Mouse (Mus musculus) neural tube, embryonic 15.5 days (tissue): ENCODE measurements around the gene C2cd2l. TPM values are rescaled to one million over a fixed set of nuclear protein-coding genes. Genes with fewer than 3 reads are reported as not detected.
A peak's percentile ranks its signal among the peaks of the same experiment; 100 is the strongest.
"Not testable (repeated sequence)": the region's sequence is repeated elsewhere in the genome, so short reads cannot be mapped to it uniquely, and the experiment has no call there.

ENCODE experiments used
- ATAC-seq: fragments of 200-750 bp; cut with Nextera tagmentation; 2 replicates; pipeline ENCODE4 v1.8.0; 2017; ENCODE audit warnings: mild to moderate bottlenecking, moderate TSS enrichment, moderate library complexity; ENCODE audit not compliant: low FRiP score
- H3K27ac ChIP-seq: fragments of 300-500 bp; sonication (generic); replicated peaks from 2 replicates; pipeline ENCODE4 v1.5.1; 2015; ENCODE audit warnings: mild to moderate bottlenecking, inconsistent platforms
- H3K27me3 ChIP-seq: fragments of 300-500 bp; sonication (generic); replicated peaks from 2 replicates; pipeline ENCODE4 v1.6.1; 2015; ENCODE audit warnings: inconsistent platforms
- H3K36me3 ChIP-seq: fragments of 300-500 bp; sonication (generic); 2 replicates; pipeline ENCODE4 v1.6.1; 2015; ENCODE audit warnings: inconsistent platforms
- H3K4me1 ChIP-seq: fragments of 300-500 bp; sonication (generic); 2 replicates; pipeline ENCODE4 v1.6.1; 2015; ENCODE audit warnings: inconsistent platforms
- H3K4me2 ChIP-seq: fragments of 300-500 bp; sonication (generic); 2 replicates; pipeline ENCODE4 v1.6.1; 2015; ENCODE audit warnings: inconsistent platforms, mild to moderate bottlenecking, moderate library complexity
- H3K4me3 ChIP-seq: fragments of 300-500 bp; sonication (generic); replicated peaks from 2 replicates; pipeline ENCODE4 v1.5.1; 2015; ENCODE audit warnings: mild to moderate bottlenecking, inconsistent platforms
- H3K9ac ChIP-seq: fragments of 300-500 bp; sonication (generic); replicated peaks from 2 replicates; pipeline ENCODE4 v1.6.1; 2015; ENCODE audit warnings: mild to moderate bottlenecking, inconsistent platforms
- H3K9me3 ChIP-seq: fragments of 300-500 bp; sonication (generic); replicated peaks from 2 replicates; pipeline ENCODE4 v1.6.1; 2016; ENCODE audit warnings: inconsistent platforms
- WGBS: fragments of 180-500 bp; shearing (Covaris S2); methylation state at CpG from one replicate; pipeline ENCODE4 v1.1.7; 2015; ENCODE audit warnings: mixed read lengths; 5-methylcytosine and 5-hydroxymethylcytosine counted together
- polyA plus RNA-seq: library from polyadenylated mRNA; unstranded; fragments of >200 nt; fragmentation: Nextera tagmentation; extraction: Ambion mirVana; gene quantifications from 2 replicates; pipeline ENCODE4 v1.2.1, GENCODE M21; 2015

The C2cd2l gene
- polyA plus RNA-seq, 1 experiment from 2014 or later = 24.3 TPM

DNA sequence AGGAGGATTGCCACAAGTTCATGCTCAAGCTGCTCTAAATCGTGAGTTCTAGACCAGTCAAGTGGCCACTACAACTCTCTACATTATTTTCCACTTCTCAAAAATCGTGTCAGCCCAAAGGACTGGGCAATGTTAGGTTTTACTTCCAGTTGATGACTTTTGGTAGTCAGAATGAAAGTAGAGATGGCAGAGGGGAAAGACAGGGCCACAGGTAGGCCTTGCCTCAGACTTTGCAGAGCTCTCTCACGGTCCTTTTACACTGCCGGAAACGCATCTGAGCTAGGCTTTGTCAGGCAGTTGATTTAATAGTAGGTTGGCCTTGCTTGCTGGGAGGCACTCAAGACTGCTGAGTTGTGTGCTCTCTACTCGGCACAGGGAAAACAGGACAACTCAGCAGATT lies 4.1 kb upstream of the C2cd2l start:
- no peak overlapping the region for H3K9ac ChIP-seq
- 65% methylated on average over 6 of the region's 6 CpGs for WGBS
- H3K27ac ChIP-seq = no peak overlapping the region

DNA sequence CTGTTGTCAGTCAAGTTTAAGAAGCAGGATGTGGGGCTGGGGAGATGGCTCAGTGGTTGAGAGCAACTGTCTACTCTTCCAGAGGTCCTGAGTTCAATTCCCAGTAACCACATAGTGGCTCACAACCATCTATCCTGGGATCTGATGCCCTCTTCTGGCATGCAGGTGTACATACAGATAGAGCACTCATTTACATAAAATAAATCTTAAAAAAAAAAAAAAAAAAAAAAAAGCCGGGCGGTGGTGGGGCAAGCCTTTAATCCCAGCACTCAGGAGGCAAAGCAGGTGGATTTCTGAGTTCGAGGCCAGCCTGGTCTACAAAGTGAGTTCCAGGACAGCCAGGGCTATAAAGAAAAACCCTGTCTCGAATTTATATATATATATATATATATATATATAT lies 3.6 kb upstream of the C2cd2l start:
- H3K9ac ChIP-seq, ATAC-seq: not testable (repeated sequence)
- WGBS = 78% methylated on average over 2 of the region's 4 CpGs

More for the DNA sequence above, 4.1 kb upstream of the C2cd2l start:
- peaks cover 5% of the 10 kb centered on the region; the same call in 1 of the 2 replicates for H3K36me3 ChIP-seq
- no peak for ATAC-seq
- no peak overlapping the region for H3K4me3 ChIP-seq
- H3K27me3 ChIP-seq = no peaks in the 10 kb centered on the region
- peaks cover 31% of the 10 kb centered on the region for H3K4me1 ChIP-seq
- H3K9me3 ChIP-seq = no peaks in the 10 kb centered on the region
- no peak overlapping the region for H3K4me2 ChIP-seq

DNA sequence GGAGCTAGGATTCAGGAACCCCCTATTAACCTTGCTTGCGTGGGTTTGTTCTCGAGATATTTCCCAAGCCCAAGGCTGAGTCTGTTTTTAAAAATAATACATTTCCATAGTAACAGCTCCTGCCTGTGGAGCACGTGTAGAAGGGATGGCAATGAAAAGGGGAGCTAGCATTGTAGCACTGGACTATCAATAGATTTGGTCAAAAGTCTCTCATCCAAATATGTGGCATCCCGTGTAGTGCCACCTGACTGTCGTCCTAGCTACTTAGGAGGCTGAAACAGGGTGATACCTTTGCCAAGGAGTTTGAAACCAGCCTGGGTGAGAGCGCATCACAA lies 681 bp upstream of the C2cd2l start:
- peak overlapping the region; percentile 66 for H3K4me3 ChIP-seq
- H3K36me3 ChIP-seq = peaks cover 7% of the 10 kb centered on the region
- no peaks in the 10 kb centered on the region for H3K9me3 ChIP-seq
- ATAC-seq = peak; percentile 3; the same call in 1 of the 2 replicates
- H3K4me1 ChIP-seq = peaks cover 40% of the 10 kb centered on the region
- H3K4me2 ChIP-seq = peak overlapping the region; percentile 90
- H3K27ac ChIP-seq = peak overlapping the region; percentile 80
- H3K9ac ChIP-seq = peak overlapping the region; percentile 45
- H3K27me3 ChIP-seq = no peaks in the 10 kb centered on the region
- WGBS = 23% methylated on average over 6 of the region's 6 CpGs

More for the DNA sequence above, 3.6 kb upstream of the C2cd2l start:
- H3K27me3 ChIP-seq, H3K4me3 ChIP-seq, H3K36me3 ChIP-seq, H3K27ac ChIP-seq, H3K9me3 ChIP-seq, H3K4me2 ChIP-seq: not testable (repeated sequence)
- peaks cover 36% of the 10 kb centered on the region for H3K4me1 ChIP-seq

DNA sequence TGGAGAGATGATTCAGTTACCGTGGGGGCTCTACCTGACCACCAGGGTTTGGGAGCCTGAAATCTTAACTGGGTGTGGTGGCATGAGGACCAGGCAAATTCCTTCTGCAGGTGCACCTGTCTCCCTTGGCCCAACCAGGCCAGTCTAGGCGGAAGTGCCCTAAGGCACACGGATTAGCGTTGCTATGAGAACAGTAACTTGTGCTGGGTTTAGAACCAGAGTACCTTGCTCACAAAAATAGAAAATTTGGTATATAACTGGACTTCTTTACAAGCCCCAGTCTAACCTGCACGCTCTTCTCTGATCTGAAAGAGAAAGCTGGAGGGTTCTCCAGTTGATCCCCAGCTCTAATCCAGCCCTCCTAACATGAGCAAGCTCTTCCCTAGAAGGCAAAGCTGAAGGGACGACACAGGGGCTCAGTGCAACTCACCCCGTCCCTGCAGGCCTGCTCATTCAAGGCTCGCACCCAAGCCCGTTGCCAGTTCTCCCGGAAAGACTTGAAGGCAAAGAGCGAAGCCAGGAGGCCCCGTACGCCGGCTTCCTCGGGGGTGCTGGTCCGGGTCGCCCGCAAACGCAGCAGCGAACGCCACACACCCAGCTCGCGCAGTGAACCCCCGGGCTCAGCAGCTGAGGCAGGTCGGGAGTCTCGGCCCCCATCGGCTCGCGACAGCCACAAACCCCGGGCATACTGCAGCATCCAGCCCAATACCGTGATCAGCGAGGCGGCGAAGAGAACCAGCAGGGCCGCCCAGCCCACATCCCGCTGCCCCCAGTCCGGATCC lies 789 bp downstream of the C2cd2l start:
- H3K9ac ChIP-seq = peak overlapping the region; percentile 78
- ATAC-seq = peak; percentile 22
- peak overlapping the region; percentile 90 for H3K4me2 ChIP-seq
- peaks cover 35% of the 10 kb centered on the region for H3K4me1 ChIP-seq
- WGBS = 2% methylated on average over 37 of the region's 37 CpGs
- H3K36me3 ChIP-seq = peaks cover 21% of the 10 kb centered on the region
- H3K27me3 ChIP-seq = no peaks in the 10 kb centered on the region
- peak overlapping the region; percentile 66 for H3K4me3 ChIP-seq
- no peaks in the 10 kb centered on the region for H3K9me3 ChIP-seq
- H3K27ac ChIP-seq = peak overlapping the region; percentile 75

DNA sequence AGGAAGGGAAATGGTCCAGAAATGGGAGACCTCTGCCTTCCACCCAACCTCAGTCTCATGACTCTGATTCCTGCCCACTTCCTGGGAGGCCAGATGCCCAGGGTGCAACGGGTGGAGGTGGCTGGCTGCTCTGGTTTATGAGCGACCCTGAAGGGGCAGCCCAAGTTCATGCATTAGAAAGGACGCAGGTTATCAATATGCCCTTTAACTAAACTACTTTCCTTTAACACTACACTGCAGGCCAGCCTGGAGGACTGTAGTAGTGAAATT lies 1.3 kb downstream of the C2cd2l start:
- Histone ChIP-seq H3K27me3 (no peaks in the 10 kb centered on the region), H3K27ac (no peak overlapping the region), H3K4me3 (peak overlapping the region; percentile 66), H3K36me3 (peaks cover 27% of the 10 kb centered on the region), H3K9me3 (no peaks in the 10 kb centered on the region), H3K4me1 (peaks cover 35% of the 10 kb centered on the region), H3K9ac (peak overlapping the region; percentile 78), H3K4me2 (peak overlapping the region; percentile 90)
- ATAC-seq = no peak
- WGBS = 34% methylated on average over 3 of the region's 3 CpGs

DNA sequence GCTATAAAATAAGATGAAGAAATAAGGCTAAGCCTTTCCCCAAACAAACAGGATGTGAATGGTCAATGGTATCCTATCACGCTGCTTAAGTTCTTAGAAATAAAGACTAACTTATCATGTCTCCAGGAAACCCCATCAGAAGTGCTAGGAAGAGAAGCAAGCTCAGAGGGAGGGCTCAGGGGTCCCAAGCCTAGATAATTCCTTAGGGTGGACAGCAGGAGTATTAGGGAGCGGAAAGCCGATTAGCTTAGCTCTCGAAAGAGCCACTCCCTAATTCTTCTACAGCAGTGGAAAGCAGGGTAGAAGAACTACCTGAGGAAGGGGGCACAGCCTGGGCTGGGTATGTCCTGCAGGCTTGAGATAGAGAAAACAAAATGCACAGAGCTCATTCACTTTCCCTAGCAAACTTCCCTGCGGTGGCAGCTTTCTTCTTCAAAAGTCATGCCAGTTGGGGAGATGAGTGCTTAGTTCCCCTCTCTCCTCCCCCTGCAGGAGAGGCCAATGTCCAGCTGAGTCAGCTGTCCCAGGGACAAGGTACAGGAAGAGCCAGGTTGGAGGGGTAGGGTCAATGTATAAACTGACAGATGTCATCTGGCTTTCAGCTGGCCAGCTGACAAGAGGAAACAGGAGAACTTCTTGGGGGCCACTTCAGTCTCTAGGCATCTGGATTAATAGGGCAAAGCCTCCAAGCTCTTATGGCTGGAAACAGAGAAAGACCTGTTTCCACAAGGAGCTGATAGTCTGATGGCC lies 1.8 kb downstream of the C2cd2l start:
- Histone ChIP-seq H3K4me2 (peak overlapping the region; percentile 90), H3K27ac (no peak overlapping the region), H3K4me3 (peak overlapping the region; percentile 66), H3K9me3 (no peaks in the 10 kb centered on the region), H3K4me1 (peaks cover 35% of the 10 kb centered on the region), H3K27me3 (no peaks in the 10 kb centered on the region), H3K9ac (peak overlapping the region; percentile 78), H3K36me3 (peaks cover 32% of the 10 kb centered on the region)
- no peak for ATAC-seq
- 73% methylated on average over 5 of the region's 5 CpGs for WGBS

DNA sequence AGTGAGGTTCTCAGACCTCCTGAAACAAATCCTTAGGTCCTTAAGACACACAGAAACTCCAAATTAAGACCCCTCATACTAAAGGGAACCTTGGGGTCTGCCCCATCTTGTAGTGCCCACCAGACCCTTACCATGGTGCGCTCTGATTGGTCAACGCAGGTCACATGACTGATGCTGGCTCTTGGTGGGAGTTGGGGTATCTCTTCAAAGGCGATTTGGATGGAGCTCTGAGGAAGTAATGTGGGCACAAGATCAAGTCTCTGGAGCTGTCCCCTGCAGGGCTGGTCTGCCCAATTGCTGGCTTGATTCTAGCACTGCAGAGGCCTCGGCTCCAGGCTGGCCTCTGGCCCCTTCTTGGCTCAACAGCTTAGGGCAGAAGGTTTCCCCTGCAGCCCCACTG lies 2.6 kb downstream of the C2cd2l start:
- no peak overlapping the region for H3K4me3 ChIP-seq
- peaks cover 35% of the 10 kb centered on the region for H3K4me1 ChIP-seq
- WGBS = 75% methylated on average over 4 of the region's 4 CpGs
- H3K9ac ChIP-seq = 0 out of 2 replicates have a peak overlapping the region, but pooled peaks have one; percentile 78
- H3K36me3 ChIP-seq = peaks cover 38% of the 10 kb centered on the region
- H3K4me2 ChIP-seq = peak overlapping the region; percentile 90
- H3K27me3 ChIP-seq = no peaks in the 10 kb centered on the region
- ATAC-seq = no peak
- no peak overlapping the region for H3K27ac ChIP-seq
- no peaks in the 10 kb centered on the region for H3K9me3 ChIP-seq

DNA sequence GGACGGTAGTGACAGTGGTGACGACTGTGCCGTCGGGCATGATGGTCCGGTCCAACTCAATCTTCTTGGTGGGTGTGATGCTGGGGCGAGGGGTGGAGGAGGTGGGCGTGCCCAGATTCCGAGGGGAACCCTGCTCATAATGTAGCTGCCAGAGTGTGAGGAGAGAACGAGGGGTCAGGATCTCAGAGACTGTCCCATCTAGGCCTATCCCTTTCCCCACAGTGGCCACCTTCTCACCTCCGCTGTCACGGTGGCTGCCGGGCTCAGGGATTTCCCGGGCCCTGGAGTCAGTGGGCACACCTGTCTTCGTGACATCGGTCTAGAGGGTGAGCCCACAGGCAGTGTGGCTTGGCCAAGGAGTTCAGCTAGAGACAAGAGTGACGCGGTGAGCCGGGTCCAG lies 5.2 kb downstream of the C2cd2l start:
- ATAC-seq = no peak
- no peaks in the 10 kb centered on the region for H3K27me3 ChIP-seq
- H3K4me3 ChIP-seq = no peak overlapping the region
- 94% methylated on average over 18 of the region's 18 CpGs for WGBS
- peaks cover 48% of the 10 kb centered on the region for H3K36me3 ChIP-seq
- H3K9ac ChIP-seq = no peak overlapping the region
- no peaks in the 10 kb centered on the region for H3K9me3 ChIP-seq
- H3K4me1 ChIP-seq = peaks cover 28% of the 10 kb centered on the region
- H3K4me2 ChIP-seq = no peak overlapping the region
- no peak overlapping the region for H3K27ac ChIP-seq

DNA sequence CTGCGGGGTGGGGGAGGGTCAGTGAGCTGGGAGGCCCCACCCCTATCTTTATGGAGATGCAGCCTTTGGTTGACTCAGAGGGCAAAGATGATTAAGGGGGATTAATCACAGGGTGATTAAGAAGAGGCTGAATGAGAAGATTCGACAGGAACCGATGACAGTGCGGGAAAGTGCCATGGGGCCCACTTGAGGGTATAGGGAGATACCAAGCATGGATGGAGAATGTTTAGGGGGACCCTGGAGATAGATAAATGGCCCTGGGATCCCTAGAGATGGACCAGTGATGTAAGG lies 5.9 kb downstream of the C2cd2l start:
- 80% methylated on average over 4 of the region's 4 CpGs for WGBS
- peaks cover 24% of the 10 kb centered on the region for H3K4me1 ChIP-seq
- H3K9ac ChIP-seq = no peak overlapping the region
- H3K27me3 ChIP-seq = no peaks in the 10 kb centered on the region
- H3K36me3 ChIP-seq = peaks cover 48% of the 10 kb centered on the region
- H3K9me3 ChIP-seq = no peaks in the 10 kb centered on the region
- no peak overlapping the region for H3K27ac ChIP-seq
- no peak overlapping the region for H3K4me2 ChIP-seq
- H3K4me3 ChIP-seq = no peak overlapping the region
- ATAC-seq = no peak

DNA sequence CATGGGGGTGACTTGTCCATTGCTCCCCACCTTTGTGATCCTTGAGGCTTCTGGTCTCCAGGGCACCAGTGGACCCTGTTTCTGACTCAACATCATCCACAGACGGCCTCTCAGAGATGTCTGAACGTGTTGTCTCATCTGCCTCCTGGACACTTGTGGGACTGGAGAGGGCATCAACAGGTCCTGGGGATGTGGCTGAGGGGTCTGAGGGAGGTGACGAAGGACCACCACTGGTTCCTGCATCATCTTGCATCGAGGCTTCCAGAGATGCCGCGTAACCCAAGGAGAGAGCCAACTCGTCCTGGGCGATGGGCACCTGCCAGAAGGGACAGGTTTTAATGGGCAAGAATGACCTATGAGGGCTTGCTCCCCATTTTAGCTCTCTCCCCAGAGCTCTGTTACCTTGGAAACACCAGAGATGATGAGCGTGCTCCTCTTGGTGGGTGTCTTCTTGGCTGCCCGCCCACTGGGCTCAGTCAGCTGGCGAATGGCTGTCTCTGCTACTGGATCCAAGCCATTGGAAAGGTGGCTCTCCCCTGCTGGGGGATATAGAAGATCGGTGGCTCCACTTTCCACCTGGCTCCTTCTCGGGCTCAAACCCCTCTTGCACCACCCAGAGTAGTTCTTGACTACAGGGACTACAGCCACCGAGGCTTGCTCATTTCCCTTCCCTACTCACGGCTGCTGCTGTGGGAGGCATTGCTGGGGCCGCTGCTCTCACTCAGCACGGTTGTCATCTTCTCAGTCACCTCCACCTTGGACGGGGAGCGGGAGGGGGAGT lies 6.4 kb downstream of the C2cd2l start:
- H3K27me3 ChIP-seq = no peaks in the 10 kb centered on the region
- no peak overlapping the region for H3K4me2 ChIP-seq
- no peak overlapping the region for H3K27ac ChIP-seq
- WGBS = 77% methylated on average over 19 of the region's 19 CpGs
- no peak overlapping the region for H3K9ac ChIP-seq
- ATAC-seq = no peak
- H3K4me3 ChIP-seq = no peak overlapping the region
- peaks cover 48% of the 10 kb centered on the region for H3K36me3 ChIP-seq
- H3K9me3 ChIP-seq = no peaks in the 10 kb centered on the region
- H3K4me1 ChIP-seq = peaks cover 18% of the 10 kb centered on the region

DNA sequence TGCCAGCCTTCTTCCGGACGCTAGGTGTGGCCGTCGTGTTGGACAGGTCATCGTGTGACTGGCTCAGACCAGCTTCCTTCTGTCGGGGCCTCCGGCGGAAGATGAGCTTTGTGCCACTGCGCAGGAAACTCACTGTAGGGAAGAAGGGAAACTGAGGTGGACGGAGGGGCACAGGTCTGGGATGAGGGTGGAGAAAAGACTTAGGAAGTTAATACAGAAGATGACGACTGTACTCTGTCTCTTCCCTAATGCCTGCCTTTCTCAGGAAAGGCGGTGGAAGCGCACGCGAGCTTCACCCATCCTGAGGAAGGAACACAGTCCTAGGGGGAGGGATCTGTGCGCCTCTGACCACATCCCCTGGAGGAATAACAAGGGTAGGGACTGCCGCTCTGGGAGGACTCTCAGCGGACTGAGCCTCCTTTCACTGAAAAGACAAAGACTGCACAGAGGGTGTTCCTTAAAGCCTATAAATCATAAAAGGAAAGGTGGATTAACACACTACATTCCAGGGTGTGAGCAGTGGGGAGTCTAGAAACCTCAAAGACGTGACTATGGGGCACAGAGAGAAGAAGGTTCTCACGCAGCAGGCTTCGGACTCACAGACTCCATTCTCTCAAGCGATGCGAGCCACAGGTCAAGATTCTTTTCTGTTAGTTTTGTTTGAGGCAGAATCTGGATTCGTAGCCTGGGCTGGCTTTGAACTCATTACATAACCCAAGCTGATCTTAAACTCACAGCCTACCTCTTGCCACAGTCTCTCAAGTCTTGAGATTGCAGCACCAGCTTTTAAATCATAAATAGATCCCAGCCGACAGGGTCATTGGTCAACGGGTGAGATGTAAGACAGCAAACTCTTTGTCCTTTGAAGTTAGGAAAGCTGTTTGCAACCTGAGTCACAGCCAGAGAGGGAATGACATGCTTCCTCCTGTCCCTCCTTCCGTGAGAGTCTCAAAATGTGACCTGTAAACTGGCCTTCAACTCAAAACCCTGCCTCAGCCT lies 8.7 kb downstream of the C2cd2l start:
- H3K4me3 ChIP-seq = no peak overlapping the region
- H3K27ac ChIP-seq = peak overlapping the region; percentile 51; the same call in 1 of the 2 replicates

More for the DNA sequence above, 8.7 kb downstream of the C2cd2l start:
- no peak for ATAC-seq
- WGBS = 11% methylated on average over 27 of the region's 27 CpGs
- no peak overlapping the region for H3K4me2 ChIP-seq
- peaks cover 48% of the 10 kb centered on the region for H3K36me3 ChIP-seq
- no peaks in the 10 kb centered on the region for H3K4me1 ChIP-seq
- no peaks in the 10 kb centered on the region for H3K9me3 ChIP-seq
- no peak overlapping the region for H3K9ac ChIP-seq
- H3K27me3 ChIP-seq = no peaks in the 10 kb centered on the region
